In genomic region chr4:125002978-125003377, GRCm38 (mm10) we compare ENCODE assay signal across 23 mouse cellular contexts. TPM values are rescaled to one million over a fixed set of nuclear protein-coding genes. Genes with fewer than 3 reads are reported as not detected.
DNase-seq lines count a peak whose midpoint lies in the region; ATAC-seq and TF ChIP-seq lines count a peak whose summit lies in the region.
"Had no signal": no experiment of that assay in that cellular context is flagged by ENCODE, and none has a peak within 500 bp of the region (broad histone marks: within the 10 kb centered on the region; RNA-seq: fewer than 3 reads in every experiment).

No protein-coding gene starts in this region.

- no peaks in the 10 kb centered on the region for H3K36me3 ChIP-seq in liver, adult 2 months (ENCODE audit: control insufficient read depth, insufficient read depth, low read length)
- no peaks in the 10 kb centered on the region for H3K36me3 ChIP-seq in liver, postnatal 0 days (replicated peaks; ENCODE audit: insufficient read depth, low read length)
- no peaks in the 10 kb centered on the region for H3K36me3 ChIP-seq in intestine, embryonic 15.5 days
- no peaks in the 10 kb centered on the region for H3K36me3 ChIP-seq in intestine, postnatal 0 days (ENCODE audit: control insufficient read depth, insufficient read depth)
- H3K36me3 ChIP-seq: embryonic facial prominence, embryonic 10.5 days; embryonic facial prominence, embryonic 12.5 days; forebrain, embryonic 15.5 days; G1E had no signal

- DNase-seq in liver, adult 2 months (ENCODE audit: extremely low read depth, low read depth, low spot score): peak; percentile 10
- no peak for DNase-seq in liver, postnatal 0 days
- no peak for DNase-seq in testis, postnatal 10 days (ENCODE audit: low spot score)
- DNase-seq in heart, postnatal 25 days (ENCODE audit: low spot score): no peak
- DNase-seq: adrenal gland, adult 8-10 months; adrenal gland, postnatal 25 days; B cell, adult 2 months; cerebellum, adult 11-12 months; cerebellum, adult 2 months; cerebellum, adult 9-10 months; cerebellum, postnatal 10 days; cerebellum, postnatal 25 days; forebrain, postnatal 0 days had no signal

- no peaks in the 10 kb centered on the region for H3K79me2 ChIP-seq in liver, adult 2 months (ENCODE audit: control insufficient read depth, insufficient read depth, low read length)

- TF ChIP-seq EP300 in liver, postnatal 0 days (IDR thresholded peaks at IDR 0.05; ENCODE audit: low read depth): no peak

- no peak overlapping the region for H3K9ac ChIP-seq in liver, adult 2 months (ENCODE audit: low read depth, low read length)
- no peak overlapping the region for H3K9ac ChIP-seq in liver, postnatal 0 days (replicated peaks)
- no peak overlapping the region for H3K9ac ChIP-seq in intestine, embryonic 15.5 days
- H3K9ac ChIP-seq in intestine, postnatal 0 days (ENCODE audit: low read depth, low read length): no peak overlapping the region
- H3K9ac ChIP-seq: embryonic facial prominence, embryonic 12.5 days; forebrain, embryonic 13.5 days; forebrain, embryonic 15.5 days; forebrain, postnatal 0 days had no signal

- peaks cover 6% of the 10 kb centered on the region; the same call in 1 of the 2 replicates for H3K27me3 ChIP-seq in liver, adult 2 months (ENCODE audit: control insufficient read depth, insufficient read depth, low read length)
- peaks cover 11% of the 10 kb centered on the region; the same call in 1 of the 2 replicates for H3K27me3 ChIP-seq in liver, postnatal 0 days (ENCODE audit: insufficient read depth, low read length)
- peaks cover 18% of the 10 kb centered on the region for H3K27me3 ChIP-seq in intestine, embryonic 15.5 days (replicated peaks)
- H3K27me3 ChIP-seq in intestine, postnatal 0 days (replicated peaks; ENCODE audit: control insufficient read depth, insufficient read depth, low read length): peaks cover 8% of the 10 kb centered on the region; the same call in 1 of the 2 replicates
- H3K27me3 ChIP-seq: forebrain, embryonic 15.5 days had no signal

- H3K9me3 ChIP-seq in liver, postnatal 0 days (ENCODE audit: low read length): no peaks in the 10 kb centered on the region
- no peaks in the 10 kb centered on the region for H3K9me3 ChIP-seq in intestine, embryonic 15.5 days
- H3K9me3 ChIP-seq in intestine, postnatal 0 days (ENCODE audit: control insufficient read depth): no peaks in the 10 kb centered on the region
- H3K9me3 ChIP-seq: embryonic facial prominence, embryonic 10.5 days; embryonic facial prominence, embryonic 12.5 days; forebrain, embryonic 13.5 days; forebrain, embryonic 15.5 days; G1E had no signal

- no peaks in the 10 kb centered on the region for H3K4me1 ChIP-seq in liver, adult 2 months (ENCODE audit: control insufficient read depth, insufficient read depth, low read length)
- peaks cover 3% of the 10 kb centered on the region for H3K4me1 ChIP-seq in liver, postnatal 0 days (ENCODE audit: insufficient read depth)
- H3K4me1 ChIP-seq in intestine, embryonic 15.5 days (replicated peaks): no peaks in the 10 kb centered on the region; the same call in 1 of the 2 replicates
- H3K4me1 ChIP-seq in intestine, postnatal 0 days (replicated peaks; ENCODE audit: control insufficient read depth, insufficient read depth, low read length): no peaks in the 10 kb centered on the region
- H3K4me1 ChIP-seq: embryonic facial prominence, embryonic 12.5 days; forebrain, embryonic 13.5 days; forebrain, embryonic 15.5 days had no signal

- H3K27ac ChIP-seq in liver, adult 2 months (replicated peaks; ENCODE audit: insufficient read depth, low read depth, low read length): no peak overlapping the region
- no peak overlapping the region for H3K27ac ChIP-seq in liver, postnatal 0 days (ENCODE audit: low read depth)
- H3K27ac ChIP-seq in intestine, embryonic 15.5 days: no peak overlapping the region
- no peak overlapping the region for H3K27ac ChIP-seq in intestine, postnatal 0 days (ENCODE audit: low read depth, low read length)
- H3K27ac ChIP-seq: embryonic facial prominence, embryonic 10.5 days; embryonic facial prominence, embryonic 12.5 days; forebrain, embryonic 13.5 days; forebrain, embryonic 15.5 days had no signal

- no peak for ATAC-seq in liver, postnatal 0 days
- ATAC-seq in intestine, embryonic 15.5 days: peak; percentile 84
- ATAC-seq in intestine, postnatal 0 days: peak; percentile 63; the same call in 1 of the 2 replicates
- ATAC-seq: activated CD4-positive, CD25-positive, alpha-beta regulatory T cell, adult 4 months; CD4-positive, CD25-positive, alpha-beta regulatory T cell, adult 4 months; forebrain, embryonic 13.5 days; forebrain, embryonic 15.5 days; forebrain, postnatal 0 days; Patski had no signal

- no peak overlapping the region for H3K4me3 ChIP-seq in liver, adult 2 months (ENCODE audit: insufficient read depth, low read depth, low read length)
- H3K4me3 ChIP-seq in liver, postnatal 0 days (ENCODE audit: low read depth, low read length): no peak overlapping the region
- H3K4me3 ChIP-seq in intestine, embryonic 15.5 days (replicated peaks): no peak overlapping the region
- H3K4me3 ChIP-seq in intestine, postnatal 0 days (ENCODE audit: low read depth, low read length): no peak overlapping the region
- H3K4me3 ChIP-seq: embryonic facial prominence, embryonic 10.5 days; embryonic facial prominence, embryonic 12.5 days; forebrain, embryonic 13.5 days; forebrain, embryonic 15.5 days had no signal

- intact Hi-C loops in heart, postnatal 25 days (cut with DNase I): no loop called here

- H3K4me2 ChIP-seq in liver, postnatal 0 days (ENCODE audit: low read depth, low read length): no peak overlapping the region
- no peak overlapping the region; the same call in 1 of the 2 replicates for H3K4me2 ChIP-seq in intestine, embryonic 15.5 days (replicated peaks)
- no peak overlapping the region; the same call in 1 of the 2 replicates for H3K4me2 ChIP-seq in intestine, postnatal 0 days (replicated peaks; ENCODE audit: low read depth)
- H3K4me2 ChIP-seq: embryonic facial prominence, embryonic 12.5 days; forebrain, embryonic 13.5 days; forebrain, embryonic 15.5 days had no signal

- TF ChIP-seq POLR2A in liver, adult 2 months (IDR thresholded peaks at IDR 0.05; ENCODE audit: extremely low read depth, insufficient read depth, low read length): no peak

- WGBS in liver, adult 2 months: 18% methylated on average over 8 of the region's 8 CpGs
- WGBS in liver, postnatal 0 days (ENCODE audit: insufficient replicate concordance): 23% methylated on average over 8 of the region's 8 CpGs
- 49% methylated on average over 8 of the region's 8 CpGs for WGBS in intestine, embryonic 15.5 days
- WGBS in intestine, postnatal 0 days: 34% methylated on average over 8 of the region's 8 CpGs

- TF ChIP-seq CTCF in liver, adult 2 months (IDR thresholded peaks at IDR 0.05; ENCODE audit: low read depth, low read length): no peak
- TF ChIP-seq CTCF in liver, postnatal 0 days (IDR thresholded peaks at IDR 0.05; ENCODE audit: low read depth): no peak
- no peak for TF ChIP-seq CTCF in intestine, postnatal 0 days (IDR thresholded peaks at IDR 0.05; ENCODE audit: low read depth)

RNA-seq across cellular contexts. Expression of gene Gnl2, which starts 13.4 kb away (rescaled TPM):
- 19.3 and 22.0 TPM in 2 replicates for total RNA-seq in liver, adult 2 months (2014; rRNA removed)
- polyA plus RNA-seq in liver, adult 2 months (2012; rRNA removed): 7.1 and 13.7 TPM in 2 replicates
- polyA plus RNA-seq in liver, postnatal 0 days (2015; fragmentation: Nextera tagmentation; extraction: Ambion mirVana): 25.8 and 26.7 TPM in 2 replicates
- polyA plus RNA-seq in intestine, embryonic 15.5 days (2015; fragmentation: Nextera tagmentation; extraction: Ambion mirVana): 69.3 and 73.1 TPM in 2 replicates
- polyA plus RNA-seq in intestine, postnatal 0 days (2015; fragmentation: Nextera tagmentation; extraction: Ambion mirVana): 28.6 and 30.9 TPM in 2 replicates
- total RNA-seq in heart, postnatal 25 days (2021): 10 to 100 TPM; 25.9 to 27.0 TPM

RNA-seq across cellular contexts. Expression of gene Rspo1, which starts 16.7 kb away (rescaled TPM):
- 0.09 TPM in 1 of 2 replicates, not detected in the other for total RNA-seq in liver, adult 2 months (2014; rRNA removed)
- polyA plus RNA-seq in liver, adult 2 months (2012; rRNA removed): 0.37 and 0.56 TPM in 2 replicates
- 0.41 and 0.86 TPM in 2 replicates for polyA plus RNA-seq in liver, postnatal 0 days (2015; fragmentation: Nextera tagmentation; extraction: Ambion mirVana)
- polyA plus RNA-seq in intestine, embryonic 15.5 days (2015; fragmentation: Nextera tagmentation; extraction: Ambion mirVana): 8.2 and 8.9 TPM in 2 replicates
- polyA plus RNA-seq in intestine, postnatal 0 days (2015; fragmentation: Nextera tagmentation; extraction: Ambion mirVana): 5.5 and 5.7 TPM in 2 replicates
- total RNA-seq in heart, postnatal 25 days (2021): 1 to 10 TPM; 3.1 to 3.6 TPM
- total RNA-seq: G1E had no signal
- polyA plus RNA-seq: activated CD4-positive, CD25-positive, alpha-beta regulatory T cell, adult 4 months; CD4-positive, CD25-positive, alpha-beta regulatory T cell, adult 4 months; G1E; Patski had no signal
